Comparison of ENCODE assay signal across 8 mouse cellular contexts in the genomic region with DNA sequence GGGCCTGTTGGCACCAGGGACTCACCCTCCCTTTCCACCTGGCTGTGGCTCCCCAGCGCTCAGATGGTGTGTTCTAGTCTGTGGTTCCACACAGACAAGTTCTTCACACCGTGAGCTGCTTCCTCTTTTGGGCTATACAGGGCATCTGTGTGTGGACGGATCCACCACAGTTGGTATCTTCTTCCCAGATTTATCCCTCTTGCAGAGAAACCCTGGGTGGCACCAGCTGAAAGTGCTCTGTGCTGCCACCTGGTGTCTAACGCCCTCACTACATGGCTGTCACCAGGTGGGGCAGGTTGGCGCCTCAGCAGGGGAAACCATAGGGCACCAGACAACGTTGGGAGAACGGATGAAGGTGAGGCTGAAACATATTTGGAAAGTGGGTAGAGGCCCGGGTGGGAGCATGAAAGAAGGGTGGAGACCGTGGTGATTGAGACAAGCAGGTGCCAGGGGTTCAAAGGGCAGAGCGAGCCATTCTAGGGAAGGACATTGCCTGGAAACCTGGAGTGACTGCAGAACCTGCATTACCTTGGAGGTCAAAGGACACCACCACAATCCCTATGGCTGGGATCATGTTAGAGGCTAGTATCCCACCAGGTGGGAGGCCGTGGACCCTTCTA. TPM values are rescaled to one million over a fixed set of nuclear protein-coding genes. Genes with fewer than 3 reads are reported as not detected.
DNase-seq lines count a peak whose midpoint lies in the region; ATAC-seq lines count a peak whose summit lies in the region.

No protein-coding gene starts in this region.

- peak; percentile 41 for DNase-seq in 3134 (ENCODE audit: extremely low read depth, insufficient read length, low spot score)
- DNase-seq in gastrocnemius, postnatal 10 days, result peak; percentile 89
- DNase-seq in kidney, adult 9 months, result peak; percentile 87
- DNase-seq in neural tube, embryonic 11.5 days (ENCODE audit: low spot score), result peak; percentile 77

- H3K27me3 ChIP-seq in limb, embryonic 13.5 days, result no peaks in the 10 kb centered on the region
- no peaks in the 10 kb centered on the region for H3K27me3 ChIP-seq in neural tube, embryonic 11.5 days (ENCODE audit: control insufficient read depth, insufficient read depth, low read length)
- H3K27me3 ChIP-seq in stomach, embryonic 16.5 days (ENCODE audit: control insufficient read depth, insufficient read depth, low read length), result no peaks in the 10 kb centered on the region

- no peaks in the 10 kb centered on the region for H3K9me3 ChIP-seq in limb, embryonic 13.5 days
- no peaks in the 10 kb centered on the region for H3K9me3 ChIP-seq in neural tube, embryonic 11.5 days (ENCODE audit: control insufficient read depth, low read length)
- no peaks in the 10 kb centered on the region for H3K9me3 ChIP-seq in stomach, embryonic 16.5 days (replicated peaks; ENCODE audit: control insufficient read depth, low read length)

- H3K36me3 ChIP-seq in limb, embryonic 13.5 days, result peaks cover 14% of the 10 kb centered on the region
- no peaks in the 10 kb centered on the region for H3K36me3 ChIP-seq in neural tube, embryonic 11.5 days (ENCODE audit: control insufficient read depth, insufficient read depth, low read length)
- no peaks in the 10 kb centered on the region for H3K36me3 ChIP-seq in stomach, embryonic 16.5 days (ENCODE audit: control insufficient read depth, insufficient read depth, low read length)

- no peak overlapping the region for H3K9ac ChIP-seq in limb, embryonic 13.5 days
- no peak overlapping the region for H3K9ac ChIP-seq in neural tube, embryonic 11.5 days (ENCODE audit: low read length)
- H3K9ac ChIP-seq in stomach, embryonic 16.5 days (ENCODE audit: low read length), result no peak overlapping the region; the same call in 1 of the 2 replicates

- peak overlapping the region; percentile 55; the same call in 1 of the 2 replicates for H3K27ac ChIP-seq in limb, embryonic 13.5 days
- no peak overlapping the region for H3K27ac ChIP-seq in neural tube, embryonic 11.5 days (ENCODE audit: low read depth, low read length)
- H3K27ac ChIP-seq in stomach, embryonic 16.5 days (ENCODE audit: low read length), result peak overlapping the region; percentile 67; the same call in 1 of the 2 replicates

- H3K4me2 ChIP-seq in limb, embryonic 13.5 days (replicated peaks), result no peak overlapping the region
- H3K4me2 ChIP-seq in neural tube, embryonic 11.5 days (ENCODE audit: low read depth), result no peak overlapping the region
- 0 out of 2 replicates have a peak overlapping the region, but pooled peaks have one; percentile 12 for H3K4me2 ChIP-seq in stomach, embryonic 16.5 days (ENCODE audit: low read depth, low read length)

- 24% methylated on average over 11 of the region's 11 CpGs for WGBS in limb, embryonic 13.5 days
- 24% methylated on average over 11 of the region's 11 CpGs for WGBS in neural tube, embryonic 11.5 days
- 23% methylated on average over 11 of the region's 11 CpGs for WGBS in stomach, embryonic 16.5 days

- H3K4me3 ChIP-seq in limb, embryonic 13.5 days, result no peak overlapping the region
- no peak overlapping the region for H3K4me3 ChIP-seq in neural tube, embryonic 11.5 days (ENCODE audit: low read depth, low read length)
- H3K4me3 ChIP-seq in stomach, embryonic 16.5 days (replicated peaks; ENCODE audit: low read length), result no peak overlapping the region

- ATAC-seq in activated CD4-positive, CD25-positive, alpha-beta regulatory T cell, adult 4 months, result peak; percentile 63
- ATAC-seq in common myeloid progenitor, adult 5-6 weeks (replicated peaks; ENCODE audit: low read depth, poor library complexity, severe bottlenecking), result peak; percentile 93
- ATAC-seq in limb, embryonic 13.5 days (ENCODE audit: low FRiP score, low read depth), result peak; percentile 33; the same call in 1 of the 2 replicates
- ATAC-seq in neural tube, embryonic 11.5 days (ENCODE audit: insufficient read depth, low FRiP score, low TSS enrichment), result 0 out of 2 replicates have a peak, but pooled peaks have one; percentile 38
- ATAC-seq in stomach, embryonic 16.5 days (ENCODE audit: insufficient read depth, low FRiP score), result peak; percentile 79

- H3K4me1 ChIP-seq in limb, embryonic 13.5 days, result peaks cover 56% of the 10 kb centered on the region
- H3K4me1 ChIP-seq in neural tube, embryonic 11.5 days (ENCODE audit: control insufficient read depth, insufficient read depth, low read length), result peaks cover 21% of the 10 kb centered on the region
- H3K4me1 ChIP-seq in stomach, embryonic 16.5 days (ENCODE audit: control insufficient read depth, insufficient read depth, low read length), result peaks cover 35% of the 10 kb centered on the region

RNA-seq across cellular contexts. Expression of a gene that starts 12.0 kb away (rescaled TPM):
- under 1 TPM; 0.45 to 0.79 TPM for polyA plus RNA-seq in activated CD4-positive, CD25-positive, alpha-beta regulatory T cell, adult 4 months (2017; shearing (Covaris generic))
- total RNA-seq in common myeloid progenitor, adult 5-6 weeks (2017), result 0.27 TPM in 1 of 2 replicates, not detected in the other
- 1 to 10 TPM; 1.9 to 2.1 TPM for total RNA-seq in gastrocnemius, postnatal 10 days (2021)
- polyA plus RNA-seq in limb, embryonic 13.5 days (2015; fragmentation: Nextera tagmentation; extraction: Ambion mirVana), result 0.59 and 1.1 TPM in 2 replicates
- polyA plus RNA-seq in neural tube, embryonic 11.5 days (2014; fragmentation: Nextera tagmentation; extraction: Ambion mirVana), result 0.60 and 1.2 TPM in 2 replicates
- polyA plus RNA-seq in stomach, embryonic 16.5 days (2015; fragmentation: Nextera tagmentation; extraction: Ambion mirVana), result 11.4 and 16.4 TPM in 2 replicates

Comparison
In these comparisons a context has a peak if more than half of its experiments do, and no peak if none do; other contexts are left out.
1. ATAC-seq: peak in every context shown above with its lines; median percentile 93 in common myeloid progenitor, adult 5-6 weeks; 79 in stomach, embryonic 16.5 days; 63 in activated CD4-positive, CD25-positive, alpha-beta regulatory T cell, adult 4 months; 38 in neural tube, embryonic 11.5 days; 33 in limb, embryonic 13.5 days.